Mouse (Mus musculus) heart, postnatal 0 days (tissue): Measurements from ENCODE around the gene Tmed6. TPM values are rescaled to one million over a fixed set of nuclear protein-coding genes. Genes with fewer than 3 reads are reported as not detected.
"Not testable (repeated sequence)": the region's sequence is repeated elsewhere in the genome, so short reads cannot be mapped to it uniquely, and the experiment has no call there.

Experiments
- ATAC-seq: fragments of 200-750 bp; cut with Nextera tagmentation; 2 replicates; pipeline ENCODE4 v1.8.0; 2017; ENCODE audit warnings: low read depth, moderate number of reproducible peaks, moderate library complexity; ENCODE audit not compliant: insufficient read depth
- DNase-seq: peaks from one replicate; pipeline ENCODE4 v3.0.0-alpha.2; 2016; ENCODE audit warnings: low spot score
- H3K27ac ChIP-seq: fragments of 300-500 bp; sonication (generic); 2 replicates; pipeline ENCODE4 v1.5.1; 2014; ENCODE audit warnings: low read depth, mild to moderate bottlenecking
- H3K27me3 ChIP-seq: fragments of 300-500 bp; sonication (generic); 2 replicates; pipeline ENCODE4 v1.6.1; 2014; ENCODE audit warnings: low read length, mixed read lengths; ENCODE audit not compliant: control insufficient read depth, insufficient read depth
- H3K36me3 ChIP-seq: fragments of 300-500 bp; sonication (generic); replicated peaks from 2 replicates; pipeline ENCODE4 v1.6.1; 2014; ENCODE audit warnings: low read length, mixed read lengths; ENCODE audit not compliant: control insufficient read depth, insufficient read depth
- H3K4me1 ChIP-seq: fragments of 300-500 bp; sonication (generic); 2 replicates; pipeline ENCODE4 v1.6.1; 2014; ENCODE audit warnings: antibody characterized with exemption; ENCODE audit not compliant: control insufficient read depth, insufficient read depth
- H3K4me2 ChIP-seq: fragments of 300-500 bp; sonication (generic); 2 replicates; pipeline ENCODE4 v1.6.1; 2014; ENCODE audit warnings: low read depth, mild to moderate bottlenecking, low read length, moderate library complexity
- H3K4me3 ChIP-seq: fragments of 300-500 bp; sonication (generic); 2 replicates; pipeline ENCODE4 v1.5.1; 2014; ENCODE audit warnings: low read depth, low read length
- H3K9ac ChIP-seq: fragments of 300-500 bp; sonication (generic); replicated peaks from 2 replicates; pipeline ENCODE4 v1.6.1; 2014; ENCODE audit warnings: low read depth, low read length, mixed read lengths
- H3K9me3 ChIP-seq: fragments of 300-500 bp; sonication (generic); replicated peaks from 2 replicates; pipeline ENCODE4 v1.6.1; 2016; ENCODE audit warnings: low read length; ENCODE audit not compliant: control insufficient read depth
- CTCF ChIP-seq: IDR thresholded peaks from 2 replicates; pipeline ENCODE4 v1.5.1; 2016; ENCODE audit warnings: antibody characterized with exemption, control low read depth, low read depth
- EP300 ChIP-seq: IDR thresholded peaks from 2 replicates; pipeline ENCODE4 v1.6.1; 2016; ENCODE audit warnings: antibody characterized with exemption, low read depth
- WGBS: fragments of 180-500 bp; shearing (Covaris S2); extraction: QIAGEN DNeasy Blood & Tissue Kit; methylation state at CpG from one replicate; pipeline ENCODE4 v1.1.7; 2014; 5-methylcytosine and 5-hydroxymethylcytosine counted together
- polyA plus RNA-seq: library from polyadenylated mRNA; unstranded; fragments of >200 nt; fragmentation: Nextera tagmentation; extraction: Ambion mirVana; gene quantifications from 2 replicates; pipeline ENCODE4 v1.2.1, GENCODE M21; 2015
- total RNA-seq: library from RNA; depleted of rRNA; stranded (reverse); fragments of >200 nt; gene quantifications from 2 replicates; pipeline ENCODE4 v1.2.3, GENCODE M21; 2014; ENCODE audit warnings: low replicate concordance

Gene Tmed6
- total and polyA plus RNA-seq, 2 experiments from 2014 or later: not detected

GRCm38 (mm10) chr8:107046976-107047375 is 18.5 kb downstream of the Tmed6 start:
- no peak for ATAC-seq

GRCm38 (mm10) chr8:107045478-107045877 is 20.0 kb downstream of the Tmed6 start:
- H3K36me3 ChIP-seq: peaks cover 71% of the 10 kb centered on the region
- ATAC-seq (no peak), DNase-seq (no peak)
- 0 out of 2 replicates have a peak, but pooled peaks cover 13% of the 10 kb centered on the region for H3K4me1 ChIP-seq
- H3K4me3 ChIP-seq: no peak overlapping the region
- TF ChIP-seq EP300 (no peak), CTCF (no peak)
- no peak overlapping the region for H3K9ac ChIP-seq
- H3K4me2 ChIP-seq: no peak overlapping the region
- H3K27me3 ChIP-seq: no peaks in the 10 kb centered on the region
- 88% methylated on average over 6 of the region's 6 CpGs for WGBS
- no peak overlapping the region for H3K27ac ChIP-seq
- no peaks in the 10 kb centered on the region for H3K9me3 ChIP-seq

More at GRCm38 (mm10) chr8:107046976-107047375, 18.5 kb downstream of the Tmed6 start:
- Histone ChIP-seq H3K4me2 (peak overlapping the region; percentile 87), H3K9me3 (no peaks in the 10 kb centered on the region), H3K27ac (no peak overlapping the region), H3K4me1 (0 out of 2 replicates have a peak, but pooled peaks cover 13% of the 10 kb centered on the region), H3K4me3 (no peak overlapping the region), H3K36me3 (peaks cover 71% of the 10 kb centered on the region), H3K9ac (no peak overlapping the region), H3K27me3 (no peaks in the 10 kb centered on the region)
- no peak for DNase-seq
- WGBS: 44% methylated on average over 5 of the region's 5 CpGs
- TF ChIP-seq CTCF (no peak), EP300 (no peak)

GRCm38 (mm10) chr8:107040632-107041031 is 24.8 kb downstream of the Tmed6 start:
- WGBS: 71% methylated on average over 7 of the region's 7 CpGs
- Histone ChIP-seq H3K9ac (no peak overlapping the region), H3K36me3 (peaks cover 82% of the 10 kb centered on the region), H3K27ac (no peak overlapping the region), H3K4me3 (no peak overlapping the region), H3K9me3 (no peaks in the 10 kb centered on the region), H3K4me2 (no peak overlapping the region), H3K4me1 (0 out of 2 replicates have a peak, but pooled peaks cover 3% of the 10 kb centered on the region), H3K27me3 (no peaks in the 10 kb centered on the region)
- TF ChIP-seq EP300 (no peak), CTCF (no peak)
- ATAC-seq (no peak), DNase-seq (no peak)

- Histone ChIP-seq H3K4me3 (no peak overlapping the region), H3K27ac (no peak overlapping the region), H3K36me3 (peaks cover 46% of the 10 kb centered on the region), H3K4me2 (no peak overlapping the region), H3K4me1 (0 out of 2 replicates have a peak, but pooled peaks cover 13% of the 10 kb centered on the region), H3K9ac (no peak overlapping the region), H3K9me3 (no peaks in the 10 kb centered on the region), H3K27me3 (no peaks in the 10 kb centered on the region)
- TF ChIP-seq CTCF (no peak), EP300 (no peak)
- WGBS: 71% methylated on average over 8 of the region's 8 CpGs
- ATAC-seq (peak; percentile 43; the same call in 1 of the 2 replicates), DNase-seq (peak; percentile 28)
Observed at GRCm38 (mm10) chr8:107036626-107037025, 28.8 kb downstream of the Tmed6 start.

GRCm38 (mm10) chr8:107035641-107036040 is 29.8 kb downstream of the Tmed6 start:
- Histone ChIP-seq H3K4me3 (no peak overlapping the region), H3K4me2 (no peak overlapping the region), H3K9ac (no peak overlapping the region), H3K27ac (no peak overlapping the region), H3K36me3 (peaks cover 36% of the 10 kb centered on the region), H3K27me3 (no peaks in the 10 kb centered on the region), H3K4me1 (0 out of 2 replicates have a peak, but pooled peaks cover 13% of the 10 kb centered on the region), H3K9me3 (no peaks in the 10 kb centered on the region)
- 89% methylated on average over 3 of the region's 3 CpGs for WGBS
- ATAC-seq: no peak
- DNase-seq: no peak
- no peak for TF ChIP-seq CTCF

GRCm38 (mm10) chr8:107033609-107034008 is 31.8 kb downstream of the Tmed6 start:
- not testable (repeated sequence) for H3K9me3 ChIP-seq, H3K4me3 ChIP-seq, H3K9ac ChIP-seq, H3K27ac ChIP-seq, DNase-seq, H3K27me3 ChIP-seq, H3K4me2 ChIP-seq, ATAC-seq
- Histone ChIP-seq H3K4me1 (0 out of 2 replicates have a peak, but pooled peaks cover 13% of the 10 kb centered on the region), H3K36me3 (peaks cover 16% of the 10 kb centered on the region)
- WGBS: 92% methylated on average over 2 of the region's 2 CpGs
